Mouse (Mus musculus) frontal cortex, postnatal 10 days (tissue): ENCODE results near the gene Lrrc1.

ENCODE experiments used
- DNase-seq, 2 experiments: peaks; one replicate each; pipeline ENCODE4 v3.0.0; 2022; ENCODE audit warnings: low spot score in 2 of 2, mixed read lengths in 1 of 2

Lrrc1 gene

GRCm38 (mm10) chr9:77543351-77544321 is 1.0 kb downstream of the Lrrc1 start:
- DNase-seq, result peak in 1 of 2 experiments; percentile 32

- DNase-seq, result no peak
These were observed 3.1 kb downstream of the Lrrc1 start for GRCm38 (mm10) chr9:77541556-77541955.

GRCm38 (mm10) chr9:77539232-77539631 is 5.4 kb downstream of the Lrrc1 start:
- DNase-seq, result no peak

- DNase-seq, result no peak
These were observed 7.3 kb downstream of the Lrrc1 start for GRCm38 (mm10) chr9:77537357-77537756.

- no peak for DNase-seq
These were observed 7.8 kb downstream of the Lrrc1 start for GRCm38 (mm10) chr9:77536832-77537231.

GRCm38 (mm10) chr9:77536286-77536685 is 8.4 kb downstream of the Lrrc1 start:
- no peak for DNase-seq

GRCm38 (mm10) chr9:77535021-77535744 is 9.5 kb downstream of the Lrrc1 start:
- DNase-seq, result no peak

- no peak for DNase-seq
These were observed 16.2 kb downstream of the Lrrc1 start for GRCm38 (mm10) chr9:77528379-77529041.

- DNase-seq, result no peak
These were observed 17.5 kb downstream of the Lrrc1 start for GRCm38 (mm10) chr9:77527170-77527569.

GRCm38 (mm10) chr9:77526715-77527114 is 18.0 kb downstream of the Lrrc1 start:
- no peak for DNase-seq

- no peak for DNase-seq
These were observed 18.9 kb downstream of the Lrrc1 start for GRCm38 (mm10) chr9:77525595-77526295.

GRCm38 (mm10) chr9:77523793-77524192 is 20.9 kb downstream of the Lrrc1 start:
- DNase-seq, result no peak

GRCm38 (mm10) chr9:77522476-77522875 is 22.2 kb downstream of the Lrrc1 start:
- DNase-seq, result no peak

GRCm38 (mm10) chr9:77519198-77519597 is 25.5 kb downstream of the Lrrc1 start:
- DNase-seq, result no peak

GRCm38 (mm10) chr9:77516782-77517364 is 27.8 kb downstream of the Lrrc1 start:
- DNase-seq, result no peak

GRCm38 (mm10) chr9:77513892-77514291 is 30.8 kb downstream of the Lrrc1 start:
- no peak for DNase-seq

GRCm38 (mm10) chr9:77512220-77512619 is 32.5 kb downstream of the Lrrc1 start:
- no peak for DNase-seq

- DNase-seq, result no peak
These were observed 34.1 kb downstream of the Lrrc1 start for GRCm38 (mm10) chr9:77510574-77510973.

- no peak for DNase-seq
These were observed 36.8 kb downstream of the Lrrc1 start for GRCm38 (mm10) chr9:77507743-77508394.

GRCm38 (mm10) chr9:77502548-77503438 is 41.9 kb downstream of the Lrrc1 start:
- no peak for DNase-seq
